10 mouse cellular contexts compared by ENCODE assay signal in the genomic region with DNA sequence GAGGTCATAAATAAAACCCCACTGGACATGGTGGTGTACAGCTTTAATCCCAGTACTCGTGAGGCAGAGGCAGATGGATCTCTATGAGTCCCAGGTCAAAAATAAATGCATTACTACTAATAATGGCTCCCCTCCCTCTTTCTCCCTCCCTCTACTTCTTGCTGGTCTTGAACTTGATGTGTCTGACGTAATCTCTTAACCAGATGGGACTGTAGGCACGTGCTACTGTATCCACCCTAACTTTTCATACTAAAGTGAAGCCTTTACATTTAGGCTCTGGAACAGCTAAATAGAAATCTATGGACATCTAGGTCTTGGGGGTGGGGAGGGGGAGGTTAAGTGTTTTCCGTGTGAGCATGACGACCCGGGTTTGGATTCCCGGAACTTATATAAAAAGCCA. TPM values are rescaled to one million over a fixed set of nuclear protein-coding genes. Genes with fewer than 3 reads are reported as not detected.
DNase-seq lines count a peak whose midpoint lies in the region; ATAC-seq and TF ChIP-seq lines count a peak whose summit lies in the region.
"Had no signal": no experiment of that assay in that cellular context is flagged by ENCODE, and none has a peak within 500 bp of the region (broad histone marks: within the 10 kb centered on the region; RNA-seq: fewer than 3 reads in every experiment).

No protein-coding gene starts in this region.

- peak overlapping the region; percentile 69; the same call in 1 of the 2 replicates for H3K27ac ChIP-seq in thymus, adult 2 months (ENCODE audit: control insufficient read depth, insufficient read depth, low read length)
- 0 out of 2 replicates have a peak overlapping the region, but pooled peaks have one; percentile 19 for H3K27ac ChIP-seq in forebrain, embryonic 15.5 days (replicated peaks)
- H3K27ac ChIP-seq in liver, embryonic 12.5 days, result peak overlapping the region; percentile 100

- no peak for ATAC-seq in forebrain, embryonic 15.5 days (replicated peaks)
- ATAC-seq in liver, embryonic 12.5 days, result no peak

- no peak for TF ChIP-seq POLR2A in thymus, adult 2 months (IDR thresholded peaks at IDR 0.05; ENCODE audit: control insufficient read depth, extremely low read depth, insufficient read depth, low read length, poor library complexity)

- intact Hi-C loops in gastrocnemius, postnatal 14 days (cut with DNase I; ENCODE audit: low total_unique reads), result no loop called here

- WGBS in thymus, adult 2 months, result 72% methylated on average over 7 of the region's 7 CpGs
- 62% methylated on average over 7 of the region's 7 CpGs for WGBS in forebrain, embryonic 15.5 days
- WGBS in liver, embryonic 12.5 days (ENCODE audit: insufficient replicate concordance), result 71% methylated on average over 7 of the region's 7 CpGs

- TF ChIP-seq CTCF in thymus, adult 2 months (IDR thresholded peaks at IDR 0.05; ENCODE audit: borderline replicate concordance, control insufficient read depth, extremely low read depth, insufficient read depth, low read length, poor library complexity), result no peak

- H3K36me3 ChIP-seq in thymus, adult 2 months (ENCODE audit: control insufficient read depth, insufficient read depth, low read length), result no peaks in the 10 kb centered on the region
- H3K36me3 ChIP-seq in forebrain, embryonic 15.5 days, result no peaks in the 10 kb centered on the region
- peaks cover 31% of the 10 kb centered on the region for H3K36me3 ChIP-seq in liver, embryonic 12.5 days

- peak overlapping the region; percentile 3; the same call in 1 of the 2 replicates for H3K4me3 ChIP-seq in thymus, adult 2 months (ENCODE audit: control insufficient read depth, insufficient read depth, low read length)
- H3K4me3 ChIP-seq in forebrain, embryonic 15.5 days, result peak overlapping the region; percentile 54
- peak overlapping the region; percentile 82 for H3K4me3 ChIP-seq in liver, embryonic 12.5 days

- peaks cover 21% of the 10 kb centered on the region for H3K4me1 ChIP-seq in thymus, adult 2 months (replicated peaks; ENCODE audit: control insufficient read depth, insufficient read depth, low read length)
- peaks cover 32% of the 10 kb centered on the region for H3K4me1 ChIP-seq in forebrain, embryonic 15.5 days
- peaks cover 53% of the 10 kb centered on the region for H3K4me1 ChIP-seq in liver, embryonic 12.5 days

- H3K27me3 ChIP-seq in thymus, adult 2 months (ENCODE audit: control insufficient read depth, insufficient read depth, low read length), result no peaks in the 10 kb centered on the region
- H3K27me3 ChIP-seq in forebrain, embryonic 15.5 days, result no peaks in the 10 kb centered on the region
- no peaks in the 10 kb centered on the region for H3K27me3 ChIP-seq in liver, embryonic 12.5 days (replicated peaks)

- H3K9ac ChIP-seq in forebrain, embryonic 15.5 days (replicated peaks), result peak overlapping the region; percentile 26; the same call in 1 of the 2 replicates
- peak overlapping the region; percentile 95 for H3K9ac ChIP-seq in liver, embryonic 12.5 days

- peak overlapping the region; percentile 78 for H3K4me2 ChIP-seq in forebrain, embryonic 15.5 days (replicated peaks)
- peak overlapping the region; percentile 96 for H3K4me2 ChIP-seq in liver, embryonic 12.5 days

- DNase-seq in thymus, adult 2 months, result no peak
- no peak for DNase-seq in thymus, postnatal 4 days
- no peak for DNase-seq in right cerebral cortex, postnatal 10 days (ENCODE audit: low spot score in 2 of 2)
- no peak for DNase-seq in gastrocnemius, postnatal 14 days
- DNase-seq in lung, postnatal 36 days, result no peak
- no peak for DNase-seq in layer of hippocampus, adult 8-10 months (ENCODE audit: low spot score in 2 of 2)
- DNase-seq: kidney, postnatal 36 days; thymus, postnatal 36 days had no signal

- no peaks in the 10 kb centered on the region for H3K9me3 ChIP-seq in forebrain, embryonic 15.5 days
- H3K9me3 ChIP-seq in liver, embryonic 12.5 days (replicated peaks), result no peaks in the 10 kb centered on the region

RNA-seq across cellular contexts. Expression of a gene that starts 10.2 kb away (rescaled TPM):
- polyA plus RNA-seq in thymus, adult 2 months (2012; rRNA removed), result 65.2 and 82.5 TPM in 2 replicates
- polyA plus RNA-seq in forebrain, embryonic 15.5 days (2015; fragmentation: Nextera tagmentation; extraction: Ambion mirVana), result 52.4 and 55.1 TPM in 2 replicates
- 9.5 and 9.9 TPM in 2 replicates for polyA plus RNA-seq in liver, embryonic 12.5 days (2016; fragmentation: Nextera tagmentation; extraction: Ambion mirVana)
- total RNA-seq in gastrocnemius, postnatal 14 days (2021), result 10 to 100 TPM; 42.0 to 42.4 TPM
- 10 to 100 TPM; 35.4 to 46.5 (median 40.5) TPM for total RNA-seq in layer of hippocampus, adult 8-10 months (2022)

RNA-seq across cellular contexts. Expression of a gene that starts 32.0 kb away (rescaled TPM):
- polyA plus RNA-seq in thymus, adult 2 months (2012; rRNA removed), result 14.7 and 15.6 TPM in 2 replicates
- polyA plus RNA-seq in forebrain, embryonic 15.5 days (2015; fragmentation: Nextera tagmentation; extraction: Ambion mirVana), result 47.7 and 48.1 TPM in 2 replicates
- polyA plus RNA-seq in liver, embryonic 12.5 days (2016; fragmentation: Nextera tagmentation; extraction: Ambion mirVana), result 7.1 and 8.4 TPM in 2 replicates
- total RNA-seq in gastrocnemius, postnatal 14 days (2021), result 1 to 10 TPM; 5.5 to 5.8 TPM
- 10 to 100 TPM; 25.3 to 28.9 (median 27.3) TPM for total RNA-seq in layer of hippocampus, adult 8-10 months (2022)

RNA-seq across cellular contexts. Expression of a gene that starts 51.1 kb away (rescaled TPM):
- polyA plus RNA-seq in thymus, adult 2 months (2012; rRNA removed), result 1.1 and 1.6 TPM in 2 replicates
- polyA plus RNA-seq in forebrain, embryonic 15.5 days (2015; fragmentation: Nextera tagmentation; extraction: Ambion mirVana), result 3.5 and 3.8 TPM in 2 replicates
- 2.2 and 2.3 TPM in 2 replicates for polyA plus RNA-seq in liver, embryonic 12.5 days (2016; fragmentation: Nextera tagmentation; extraction: Ambion mirVana)
- total RNA-seq in gastrocnemius, postnatal 14 days (2021), result 1 to 10 TPM; 2.7 to 2.8 TPM
- 1 to 10 TPM; 2.5 to 3.2 (median 3.1) TPM for total RNA-seq in layer of hippocampus, adult 8-10 months (2022)

Comparison
In these comparisons a context has a peak if more than half of its experiments do, and no peak if none do; other contexts are left out.
1. H3K27ac ChIP-seq: peak in every context shown above with its lines; median percentile 100 in liver, embryonic 12.5 days; 69 in thymus, adult 2 months; 19 in forebrain, embryonic 15.5 days.
2. H3K4me3 ChIP-seq: peak in every context shown above with its lines; median percentile 82 in liver, embryonic 12.5 days; 54 in forebrain, embryonic 15.5 days; 3 in thymus, adult 2 months.